Mouse (Mus musculus): Measurements from ENCODE around the gene Hspg2. TPM values are rescaled to one million over a fixed set of nuclear protein-coding genes. Genes with fewer than 3 reads are reported as not detected.

The Hspg2 gene
- 59.4 and 169 TPM in 2 replicates for polyA plus RNA-seq (2012; rRNA removed; ENCODE audit: low replicate concordance)

GRCm38 (mm10) chr4:137468260-137469080 lies at the start of gene Hspg2:
Gene Hspg2, plus strand, starts transcription at chr4:137468769.

DNA sequence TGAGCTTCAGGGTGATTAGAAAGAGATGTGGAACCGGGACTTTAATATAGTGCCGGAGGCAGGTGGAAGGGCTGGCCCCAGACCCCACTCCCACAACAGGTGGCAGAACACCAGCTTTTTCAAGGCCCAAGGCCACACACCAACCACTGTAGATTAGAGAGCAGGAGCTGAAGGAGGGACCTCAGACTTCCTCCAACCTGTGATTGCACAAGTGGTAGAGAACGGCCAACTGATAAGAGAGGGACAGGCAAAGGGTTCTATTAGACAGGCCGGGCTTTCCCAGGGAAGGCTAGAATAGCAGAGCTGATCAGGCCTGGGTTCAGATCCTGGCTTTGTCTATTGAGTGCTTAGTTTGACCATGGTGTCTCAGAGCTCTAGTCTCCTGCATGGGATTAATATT lies 38.1 kb upstream of the Hspg2 start, which contains the start of gene Cela3b:
Cela3b (minus strand) TSS at position 39 of the 400 bp plus-strand sequence.

GRCm38 (mm10) chr4:137453234-137453767 lies 15.3 kb upstream of the Hspg2 start, which contains the start of gene 1700013G24Rik:
Gene 1700013G24Rik, plus strand, starts transcription at chr4:137453284.

DNA sequence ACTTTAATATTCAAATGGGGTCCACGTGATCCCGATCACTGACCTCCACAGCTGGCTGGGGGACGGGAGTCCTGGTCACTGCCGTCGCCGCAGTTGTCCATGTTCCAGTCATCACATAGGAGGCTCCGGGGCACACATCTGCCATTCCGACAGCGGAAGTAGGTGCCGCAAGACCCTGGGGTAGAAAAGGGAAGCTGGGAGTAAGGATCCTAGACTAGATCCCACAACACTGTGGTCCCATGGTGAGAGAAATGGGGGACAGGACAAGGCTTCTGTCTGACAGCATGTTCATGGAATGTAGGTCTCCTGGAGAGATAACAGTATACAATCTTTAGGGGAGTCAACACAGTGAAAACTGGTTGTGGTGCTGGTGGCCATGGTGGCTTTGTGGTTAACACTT lies 105.9 kb downstream of the Hspg2 start, which contains the start of gene Ldlrad2:
Ldlrad2 (minus strand) TSS at position 101 of the 400 bp plus-strand sequence.

GRCm38 (mm10) chr4:137593601-137594495 lies 125.3 kb downstream of the Hspg2 start, which contains the start of gene Usp48:
Gene Usp48, plus strand, starts transcription at chr4:137593755.

Other genes with a start within 250 kb of the Hspg2 start
- gene Wnt4, start 191.3 kb upstream of the Hspg2 start, polyA plus RNA-seq (2012; rRNA removed; ENCODE audit: low replicate concordance) = 8.5 and 8.8 TPM in 2 replicates
- gene Cdc42, start 111.0 kb upstream of the Hspg2 start, polyA plus RNA-seq (2012; rRNA removed; ENCODE audit: low replicate concordance) = 61.1 and 156 TPM in 2 replicates
- not detected in 2 replicates for gene Cela3a, start 59.0 kb upstream of the Hspg2 start, polyA plus RNA-seq (2012; rRNA removed; ENCODE audit: low replicate concordance)
- 0.60 TPM in 1 of 2 replicates, not detected in the other for gene Cela3b, start 38.2 kb upstream of the Hspg2 start, polyA plus RNA-seq (2012; rRNA removed; ENCODE audit: low replicate concordance)
- gene 1700013G24Rik, start 15.5 kb upstream of the Hspg2 start, polyA plus RNA-seq (2012; rRNA removed; ENCODE audit: low replicate concordance) = 0.11 TPM in 1 of 2 replicates, not detected in the other
- not detected in 2 replicates for gene Ldlrad2, start 105.8 kb downstream of the Hspg2 start, polyA plus RNA-seq (2012; rRNA removed; ENCODE audit: low replicate concordance)
- gene Usp48, start 125.0 kb downstream of the Hspg2 start, polyA plus RNA-seq (2012; rRNA removed; ENCODE audit: low replicate concordance) = 58.9 and 73.5 TPM in 2 replicates
- 36.2 and 40.4 TPM in 2 replicates for gene Rap1gap, start 196.0 kb downstream of the Hspg2 start, polyA plus RNA-seq (2012; rRNA removed; ENCODE audit: low replicate concordance)

Measured in mammary gland, adult 2 months (tissue).